Mouse (Mus musculus): ENCODE data around the gene Tmem203.

Gene Tmem203

GRCm38 (mm10) chr2:25263623-25264285 lies 8.5 kb downstream of the Tmem203 start:
- no peak for DNase-seq (ENCODE audit: low spot score)

- DNase-seq (ENCODE audit: low spot score): no peak
These were observed 9.0 kb downstream of the Tmem203 start for GRCm38 (mm10) chr2:25264286-25264660.

GRCm38 (mm10) chr2:25264851-25265250 lies 9.6 kb downstream of the Tmem203 start:
- no peak for DNase-seq (ENCODE audit: low spot score)

GRCm38 (mm10) chr2:25265897-25266656 lies 10.8 kb downstream of the Tmem203 start:
- no peak for DNase-seq (ENCODE audit: low spot score)

GRCm38 (mm10) chr2:25266720-25267119 lies 11.5 kb downstream of the Tmem203 start:
- DNase-seq (ENCODE audit: low spot score): no peak

- no peak for DNase-seq (ENCODE audit: low spot score)
These were observed 12.0 kb downstream of the Tmem203 start for GRCm38 (mm10) chr2:25267241-25267640.

- no peak for DNase-seq (ENCODE audit: low spot score)
These were observed 12.6 kb downstream of the Tmem203 start for GRCm38 (mm10) chr2:25267746-25268309.

- DNase-seq (ENCODE audit: low spot score): peak; percentile 98
These were observed 16.7 kb downstream of the Tmem203 start, which contains the start of the genes Ssna1 and Anapc2 for GRCm38 (mm10) chr2:25271827-25272511. Gene Ssna1, minus strand, starts transcription at chr2:25272438. Gene Anapc2, plus strand, starts transcription at chr2:25272478.

- no peak for DNase-seq (ENCODE audit: low spot score)
These were observed 17.3 kb downstream of the Tmem203 start for GRCm38 (mm10) chr2:25272515-25272914.

GRCm38 (mm10) chr2:25273010-25273409 lies 17.8 kb downstream of the Tmem203 start:
- DNase-seq (ENCODE audit: low spot score): no peak

- peak; percentile 89 for DNase-seq (ENCODE audit: low spot score)
These were observed 24.0 kb downstream of the Tmem203 start for GRCm38 (mm10) chr2:25278928-25279882.

- DNase-seq (ENCODE audit: low spot score): no peak
These were observed 30.3 kb downstream of the Tmem203 start for GRCm38 (mm10) chr2:25285551-25285950.

GRCm38 (mm10) chr2:25286314-25286713 lies 31.1 kb downstream of the Tmem203 start:
- no peak for DNase-seq (ENCODE audit: low spot score)

GRCm38 (mm10) chr2:25286837-25287636 lies 31.8 kb downstream of the Tmem203 start:
- no peak for DNase-seq (ENCODE audit: low spot score)

- no peak for DNase-seq (ENCODE audit: low spot score)
These were observed 32.8 kb downstream of the Tmem203 start, which contains the start of gene Tmem210 for GRCm38 (mm10) chr2:25287927-25288649. Gene Tmem210, plus strand, starts transcription at chr2:25288145.

GRCm38 (mm10) chr2:25288734-25289345 lies 33.6 kb downstream of the Tmem203 start:
- DNase-seq (ENCODE audit: low spot score): no peak

GRCm38 (mm10) chr2:25289651-25290050 lies 34.4 kb downstream of the Tmem203 start, which contains the start of gene Lrrc26:
Gene Lrrc26, plus strand, starts transcription at chr2:25289915.
- DNase-seq (ENCODE audit: low spot score): no peak

GRCm38 (mm10) chr2:25290101-25290815 lies 35.0 kb downstream of the Tmem203 start:
- DNase-seq (ENCODE audit: low spot score): no peak

GRCm38 (mm10) chr2:25290816-25291130 lies 35.5 kb downstream of the Tmem203 start:
- no peak for DNase-seq (ENCODE audit: low spot score)

Measured in embryo, embryonic 10.5 days (tissue).